Mouse (Mus musculus): ENCODE measurements around the gene Rmnd1. TPM values are rescaled to one million over a fixed set of nuclear protein-coding genes. Genes with fewer than 3 reads are reported as not detected.

The Rmnd1 gene
- polyA plus RNA-seq, 1 experiment from 2014 or later = 46.3 TPM

DNA sequence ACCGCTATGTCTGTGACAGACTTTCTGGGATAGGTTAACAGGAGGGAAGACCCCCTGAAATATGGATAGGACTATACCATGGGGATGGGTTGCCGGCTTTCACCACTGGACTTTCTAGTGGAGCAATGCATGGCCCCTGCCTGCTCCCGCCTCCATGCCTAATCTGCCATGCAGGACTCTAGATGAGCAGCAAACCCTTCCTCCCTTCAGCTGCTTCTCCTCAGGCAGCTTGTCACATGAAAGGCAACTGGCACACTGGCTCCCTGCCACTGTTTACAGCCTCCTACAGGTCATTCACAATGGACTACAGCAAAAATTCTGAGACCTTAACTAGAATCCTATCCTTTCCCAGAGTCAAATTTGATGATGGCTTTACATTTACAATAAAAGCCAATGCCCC, 1.4 kb downstream of the Rmnd1 start:
- no peaks in the 10 kb centered on the region for H3K9me3 ChIP-seq (ENCODE audit: low read depth, low read length)
- 0 out of 2 replicates have a peak overlapping the region, but pooled peaks have one; percentile 68 for H3K9ac ChIP-seq
- no peak for ATAC-seq (ENCODE audit: insufficient read depth)
- no peaks in the 10 kb centered on the region for H3K4me1 ChIP-seq (ENCODE audit: insufficient read depth)
- H3K27ac ChIP-seq (ENCODE audit: low read depth) = no peak overlapping the region
- H3K4me2 ChIP-seq = peak overlapping the region; percentile 71
- 80% methylated on average over 3 of the region's 3 CpGs for WGBS
- no peaks in the 10 kb centered on the region for H3K27me3 ChIP-seq (ENCODE audit: insufficient read depth, low read length)
- peak; percentile 40 for DNase-seq
- peak overlapping the region; percentile 73; the same call in 1 of the 2 replicates for H3K4me3 ChIP-seq (ENCODE audit: low read depth, low read length)
- peaks cover 23% of the 10 kb centered on the region for H3K36me3 ChIP-seq (ENCODE audit: insufficient read depth)
- no peak for TF ChIP-seq CTCF (IDR thresholded peaks at IDR 0.05; ENCODE audit: low read depth)

- Histone ChIP-seq H3K4me2 (peak overlapping the region; percentile 71; the same call in 1 of the 2 replicates), H3K9ac (0 out of 2 replicates have a peak overlapping the region, but pooled peaks have one; percentile 13), H3K27me3 (ENCODE audit: insufficient read depth, low read length) (no peaks in the 10 kb centered on the region), H3K9me3 (ENCODE audit: low read depth, low read length) (no peaks in the 10 kb centered on the region), H3K27ac (ENCODE audit: low read depth) (no peak overlapping the region), H3K4me1 (ENCODE audit: insufficient read depth) (no peaks in the 10 kb centered on the region), H3K4me3 (ENCODE audit: low read depth, low read length) (no peak overlapping the region), H3K36me3 (ENCODE audit: insufficient read depth) (peaks cover 25% of the 10 kb centered on the region)
- ATAC-seq (ENCODE audit: insufficient read depth) (no peak), DNase-seq (no peak)
- no peak for TF ChIP-seq CTCF (IDR thresholded peaks at IDR 0.05; ENCODE audit: low read depth)
- WGBS = 84% methylated on average over 8 of the region's 8 CpGs
Observed at GRCm38 (mm10) chr10:4430399-4430798, 1.8 kb downstream of the Rmnd1 start.

DNA sequence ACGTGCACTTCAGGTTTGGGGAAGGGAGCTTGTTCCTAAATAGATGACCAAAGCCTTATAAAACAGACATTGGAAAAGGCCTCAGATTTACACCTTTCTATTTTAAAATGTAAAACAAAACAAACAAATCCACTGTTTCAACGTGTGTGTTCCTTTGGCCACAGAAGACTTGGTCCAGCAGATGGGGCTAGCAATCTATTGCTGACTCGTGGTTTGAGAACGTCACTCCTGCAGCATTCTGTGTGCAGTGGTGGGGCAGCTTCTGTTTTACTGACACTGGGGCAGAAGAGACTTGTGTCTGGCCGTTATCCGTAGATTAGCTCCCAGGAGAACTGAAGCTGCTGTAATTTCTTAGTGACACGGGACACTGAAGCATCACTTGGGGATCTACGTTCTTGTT, 6.9 kb downstream of the Rmnd1 start:
- no peaks in the 10 kb centered on the region for H3K4me1 ChIP-seq (ENCODE audit: insufficient read depth)
- WGBS = 75% methylated on average over 8 of the region's 8 CpGs
- no peak overlapping the region for H3K27ac ChIP-seq (ENCODE audit: low read depth)
- H3K9me3 ChIP-seq (ENCODE audit: low read depth, low read length) = no peaks in the 10 kb centered on the region
- no peak overlapping the region for H3K4me2 ChIP-seq
- H3K27me3 ChIP-seq (ENCODE audit: insufficient read depth, low read length) = no peaks in the 10 kb centered on the region
- peaks cover 67% of the 10 kb centered on the region for H3K36me3 ChIP-seq (ENCODE audit: insufficient read depth)
- peak; percentile 38 for DNase-seq
- peak; percentile 36 for TF ChIP-seq CTCF (IDR thresholded peaks at IDR 0.05; ENCODE audit: low read depth)
- no peak overlapping the region for H3K9ac ChIP-seq
- no peak overlapping the region for H3K4me3 ChIP-seq (ENCODE audit: low read depth, low read length)
- no peak for ATAC-seq (ENCODE audit: insufficient read depth)

DNA sequence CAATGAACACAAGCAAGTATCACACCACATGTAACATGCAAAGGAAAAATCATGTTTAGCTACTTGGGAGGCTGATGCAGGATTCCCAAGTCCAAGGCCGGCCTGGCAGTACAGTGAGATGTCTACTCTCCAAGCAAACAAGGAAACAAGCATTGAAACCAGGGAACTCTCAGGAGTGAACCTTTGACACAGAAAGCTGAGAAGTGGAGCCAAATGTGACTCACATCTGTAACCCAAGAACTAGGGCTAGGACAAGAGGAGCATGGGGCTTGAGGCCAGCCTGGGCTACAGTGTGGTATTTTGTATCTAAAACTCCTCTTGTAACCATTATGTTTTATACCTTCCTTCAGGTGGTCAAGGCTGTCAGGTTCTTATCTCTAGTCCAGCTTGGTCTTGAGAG, 25.0 kb downstream of the Rmnd1 start:
- Histone ChIP-seq H3K4me3 (ENCODE audit: low read depth, low read length) (no peak overlapping the region), H3K9ac (no peak overlapping the region), H3K36me3 (ENCODE audit: insufficient read depth) (peaks cover 74% of the 10 kb centered on the region), H3K27ac (ENCODE audit: low read depth) (no peak overlapping the region), H3K27me3 (ENCODE audit: insufficient read depth, low read length) (no peaks in the 10 kb centered on the region), H3K9me3 (ENCODE audit: low read depth, low read length) (no peaks in the 10 kb centered on the region), H3K4me2 (no peak overlapping the region), H3K4me1 (ENCODE audit: insufficient read depth) (no peaks in the 10 kb centered on the region)
- no peak for TF ChIP-seq CTCF (IDR thresholded peaks at IDR 0.05; ENCODE audit: low read depth)
- WGBS = 90% methylated on average over 1 of the region's 1 CpGs
- ATAC-seq (ENCODE audit: insufficient read depth) (no peak), DNase-seq (no peak)

DNA sequence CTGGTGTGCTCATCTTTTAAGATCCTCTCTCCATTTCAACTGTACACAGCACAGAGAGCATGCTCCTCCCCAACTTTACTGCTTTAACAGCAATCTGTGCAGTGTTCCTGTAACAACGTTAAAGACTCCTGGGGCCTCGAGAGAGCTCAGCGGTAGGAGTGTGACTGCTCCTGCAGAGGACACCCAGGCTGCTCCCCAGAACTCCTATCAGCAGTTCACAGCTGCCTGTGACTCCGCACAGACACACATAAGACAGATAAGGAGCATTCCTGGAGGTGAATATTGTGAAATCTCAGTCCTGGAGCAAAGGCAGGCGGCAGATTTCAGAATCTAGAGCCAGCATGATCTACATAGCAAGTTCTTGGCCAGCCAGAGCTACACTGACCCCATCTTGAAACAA, 26.7 kb downstream of the Rmnd1 start:
- Histone ChIP-seq H3K36me3 (ENCODE audit: insufficient read depth) (peaks cover 62% of the 10 kb centered on the region), H3K4me3 (ENCODE audit: low read depth, low read length) (no peak overlapping the region), H3K9me3 (ENCODE audit: low read depth, low read length) (no peaks in the 10 kb centered on the region), H3K9ac (no peak overlapping the region; the same call in 1 of the 2 replicates), H3K27ac (ENCODE audit: low read depth) (no peak overlapping the region), H3K4me2 (no peak overlapping the region), H3K27me3 (ENCODE audit: insufficient read depth, low read length) (no peaks in the 10 kb centered on the region), H3K4me1 (ENCODE audit: insufficient read depth) (no peaks in the 10 kb centered on the region)
- DNase-seq = peak; percentile 21
- ATAC-seq (ENCODE audit: insufficient read depth) = peak; percentile 50
- 63% methylated on average over 5 of the region's 5 CpGs for WGBS
- TF ChIP-seq CTCF (IDR thresholded peaks at IDR 0.05; ENCODE audit: low read depth) = no peak

- Histone ChIP-seq H3K9ac (no peak overlapping the region; the same call in 1 of the 2 replicates), H3K36me3 (ENCODE audit: insufficient read depth) (peaks cover 57% of the 10 kb centered on the region), H3K4me3 (ENCODE audit: low read depth, low read length) (no peak overlapping the region), H3K9me3 (ENCODE audit: low read depth, low read length) (no peaks in the 10 kb centered on the region), H3K27ac (ENCODE audit: low read depth) (no peak overlapping the region), H3K4me2 (no peak overlapping the region), H3K4me1 (ENCODE audit: insufficient read depth) (no peaks in the 10 kb centered on the region), H3K27me3 (ENCODE audit: insufficient read depth, low read length) (no peaks in the 10 kb centered on the region)
- peak; percentile 81 for TF ChIP-seq CTCF (IDR thresholded peaks at IDR 0.05; ENCODE audit: low read depth)
- ATAC-seq (ENCODE audit: insufficient read depth) (peak; percentile 23; the same call in 1 of the 2 replicates), DNase-seq (peak; percentile 90)
- 55% methylated on average over 5 of the region's 5 CpGs for WGBS
Observed at GRCm38 (mm10) chr10:4404895-4405491, 27.2 kb downstream of the Rmnd1 start.

DNA sequence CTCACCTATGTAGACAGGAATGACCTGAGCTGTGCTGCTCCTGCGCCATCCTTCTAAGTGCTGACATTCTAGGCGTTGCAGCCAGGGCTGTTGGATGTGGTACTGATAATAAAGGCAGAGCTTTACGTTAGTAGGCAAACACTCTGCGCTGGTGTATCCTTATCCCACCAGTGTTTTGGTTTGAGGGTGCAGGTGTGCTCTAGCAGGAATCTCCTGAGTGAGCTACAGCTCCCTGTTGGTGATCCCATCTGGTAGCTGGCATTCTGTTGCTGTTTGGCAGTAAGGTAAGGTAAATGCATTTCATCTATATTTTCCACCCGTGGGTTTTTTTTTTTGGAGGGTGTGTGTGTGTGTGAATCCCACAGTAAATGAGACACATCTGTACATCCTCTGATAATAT, 34.1 kb downstream of the Rmnd1 start:
- H3K36me3 ChIP-seq (ENCODE audit: insufficient read depth) = peaks cover 60% of the 10 kb centered on the region
- no peaks in the 10 kb centered on the region for H3K27me3 ChIP-seq (ENCODE audit: insufficient read depth, low read length)
- TF ChIP-seq CTCF (IDR thresholded peaks at IDR 0.05; ENCODE audit: low read depth) = no peak
- H3K27ac ChIP-seq (ENCODE audit: low read depth) = no peak overlapping the region
- H3K9me3 ChIP-seq (ENCODE audit: low read depth, low read length) = no peaks in the 10 kb centered on the region
- H3K9ac ChIP-seq = no peak overlapping the region
- H3K4me3 ChIP-seq (ENCODE audit: low read depth, low read length) = no peak overlapping the region
- WGBS = 76% methylated on average over 5 of the region's 5 CpGs
- DNase-seq = no peak
- ATAC-seq (ENCODE audit: insufficient read depth) = no peak
- H3K4me1 ChIP-seq (ENCODE audit: insufficient read depth) = no peaks in the 10 kb centered on the region
- H3K4me2 ChIP-seq = no peak overlapping the region
